ENCODE assay signal across 9 mouse cellular contexts in the genomic region with DNA sequence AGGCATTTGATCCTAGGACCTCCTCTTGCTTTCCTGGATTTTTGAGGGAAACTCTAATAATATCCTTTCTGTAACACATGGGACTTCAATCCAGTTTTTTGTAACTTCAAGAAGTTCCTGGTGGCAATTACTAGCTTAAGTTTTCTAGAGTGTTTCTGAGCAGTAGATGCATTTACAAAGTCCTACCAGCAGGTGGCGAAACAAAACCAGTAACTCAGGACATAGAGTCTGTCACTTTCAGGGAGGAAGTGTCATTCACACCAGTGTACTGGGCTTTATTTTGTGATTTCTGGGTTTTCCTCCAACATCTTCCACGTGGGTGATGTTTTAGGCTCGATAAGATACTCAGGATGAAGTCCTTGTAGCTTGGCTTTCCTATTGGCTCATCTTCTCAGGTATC.
DNase-seq lines count a peak whose midpoint lies in the region; ATAC-seq and TF ChIP-seq lines count a peak whose summit lies in the region.
"Had no signal": no experiment of that assay in that cellular context is flagged by ENCODE, and none has a peak within 500 bp of the region (broad histone marks: within the 10 kb centered on the region; RNA-seq: fewer than 3 reads in every experiment).

No protein-coding gene starts in this region.

- no peaks in the 10 kb centered on the region for H3K4me1 ChIP-seq in heart, postnatal 0 days (ENCODE audit: control insufficient read depth, insufficient read depth)
- H3K4me1 ChIP-seq in heart, embryonic 12.5 days (replicated peaks) = no peaks in the 10 kb centered on the region
- H3K4me1 ChIP-seq: limb, embryonic 13.5 days had no signal

- no peak overlapping the region for H3K27ac ChIP-seq in heart, postnatal 0 days (ENCODE audit: low read depth)
- H3K27ac ChIP-seq in heart, embryonic 12.5 days (ENCODE audit: poor library complexity, severe bottlenecking) = no peak overlapping the region
- H3K27ac ChIP-seq: limb, embryonic 13.5 days had no signal

- no peak overlapping the region for H3K4me2 ChIP-seq in heart, postnatal 0 days (ENCODE audit: low read depth, low read length)
- no peak overlapping the region for H3K4me2 ChIP-seq in heart, embryonic 12.5 days
- H3K4me2 ChIP-seq: limb, embryonic 13.5 days had no signal

- no peaks in the 10 kb centered on the region for H3K36me3 ChIP-seq in heart, postnatal 0 days (replicated peaks; ENCODE audit: control insufficient read depth, insufficient read depth, low read length)
- no peaks in the 10 kb centered on the region for H3K36me3 ChIP-seq in heart, embryonic 12.5 days
- H3K36me3 ChIP-seq: limb, embryonic 13.5 days had no signal

- no peak overlapping the region for H3K4me3 ChIP-seq in heart, postnatal 0 days (ENCODE audit: low read depth, low read length)
- H3K4me3 ChIP-seq in heart, embryonic 12.5 days = no peak overlapping the region
- H3K4me3 ChIP-seq: limb, embryonic 13.5 days had no signal

- intact Hi-C loops in gastrocnemius, postnatal 14 days (cut with DNase I; ENCODE audit: low total_unique reads) = no loop called here

- no peaks in the 10 kb centered on the region for H3K27me3 ChIP-seq in heart, postnatal 0 days (ENCODE audit: control insufficient read depth, insufficient read depth, low read length)
- no peaks in the 10 kb centered on the region for H3K27me3 ChIP-seq in heart, embryonic 12.5 days (replicated peaks)
- H3K27me3 ChIP-seq: limb, embryonic 13.5 days had no signal

- TF ChIP-seq EP300 in heart, postnatal 0 days (IDR thresholded peaks at IDR 0.05; ENCODE audit: low read depth) = no peak

- peak; percentile 64 for TF ChIP-seq CTCF in heart, postnatal 0 days (IDR thresholded peaks at IDR 0.05; ENCODE audit: low read depth)

- H3K9me3 ChIP-seq in heart, postnatal 0 days (replicated peaks; ENCODE audit: control insufficient read depth, low read length) = no peaks in the 10 kb centered on the region
- H3K9me3 ChIP-seq in heart, embryonic 12.5 days (replicated peaks) = 0 out of 2 replicates have a peak, but pooled peaks cover 5% of the 10 kb centered on the region
- H3K9me3 ChIP-seq: limb, embryonic 13.5 days had no signal

- DNase-seq in heart, postnatal 0 days (ENCODE audit: low spot score) = peak; percentile 13
- peak; percentile 34 for DNase-seq in urinary bladder, postnatal 25 days (ENCODE audit: low spot score)
- no peak for DNase-seq in urinary bladder, adult 2 months (ENCODE audit: low spot score)
- peak; percentile 51 to 59 for DNase-seq in cerebellum, postnatal 10 days
- peak; percentile 57 for DNase-seq in layer of hippocampus, adult 9-10 months (ENCODE audit: low spot score)
- DNase-seq in naive thymus-derived CD4-positive, alpha-beta T cell, adult 2 months (ENCODE audit: low read depth) = peak; percentile 64
- no peak for DNase-seq in gastrocnemius, postnatal 14 days

- ATAC-seq in heart, postnatal 0 days (ENCODE audit: insufficient read depth, low read depth) = no peak
- no peak for ATAC-seq in heart, embryonic 12.5 days (ENCODE audit: insufficient number of reproducible peaks, low FRiP score)

- no peak overlapping the region for H3K9ac ChIP-seq in heart, postnatal 0 days (replicated peaks; ENCODE audit: low read depth, low read length)
- no peak overlapping the region for H3K9ac ChIP-seq in heart, embryonic 12.5 days
- H3K9ac ChIP-seq: limb, embryonic 13.5 days had no signal

- WGBS in heart, postnatal 0 days = 13% methylated on average over 3 of the region's 3 CpGs
- WGBS in heart, embryonic 12.5 days = 8% methylated on average over 3 of the region's 3 CpGs

Comparison
In these comparisons a context has a peak if more than half of its experiments do, and no peak if none do; other contexts are left out.
1. DNase-seq: peak in heart, postnatal 0 days (single experiment), urinary bladder, postnatal 25 days (single experiment), cerebellum, postnatal 10 days (2 of 2), layer of hippocampus, adult 9-10 months (single experiment) and naive thymus-derived CD4-positive, alpha-beta T cell, adult 2 months (single experiment); none in urinary bladder, adult 2 months (single experiment) and gastrocnemius, postnatal 14 days (single experiment).